28 mouse cellular contexts compared by ENCODE assay signal in the genomic region with DNA sequence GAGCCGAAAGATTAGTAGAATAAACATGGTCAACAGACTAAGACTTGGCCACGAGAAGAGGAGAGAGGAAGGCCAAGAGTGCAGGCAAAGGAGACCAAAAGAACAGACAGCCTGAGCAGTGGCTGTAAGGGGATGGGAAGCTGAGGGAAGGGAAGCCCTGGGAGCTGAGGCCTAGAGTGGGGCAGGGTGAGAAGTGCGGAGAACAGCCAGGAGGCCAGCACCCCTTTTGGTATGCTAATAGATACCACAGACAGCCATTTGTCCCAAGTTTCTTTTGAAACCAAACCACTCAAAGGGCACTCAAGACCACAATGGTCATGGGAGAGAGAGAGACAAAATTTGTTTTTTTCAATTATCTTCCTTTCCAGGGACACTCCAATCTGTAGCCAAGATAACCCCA. TPM values are rescaled to one million over a fixed set of nuclear protein-coding genes. Genes with fewer than 3 reads are reported as not detected.
DNase-seq lines count a peak whose midpoint lies in the region; ATAC-seq and TF ChIP-seq lines count a peak whose summit lies in the region.
"Had no signal": no experiment of that assay in that cellular context is flagged by ENCODE, and none has a peak within 500 bp of the region (broad histone marks: within the 10 kb centered on the region; RNA-seq: fewer than 3 reads in every experiment).

No protein-coding gene starts in this region.

- H3K36me3 ChIP-seq in midbrain, embryonic 10.5 days: peaks cover 57% of the 10 kb centered on the region
- H3K36me3 ChIP-seq in midbrain, embryonic 15.5 days (replicated peaks): no peaks in the 10 kb centered on the region
- H3K36me3 ChIP-seq in ES-E14 (ENCODE audit: control insufficient read depth, insufficient read depth, low read length, poor library complexity, severe bottlenecking): peaks cover 3% of the 10 kb centered on the region
- H3K36me3 ChIP-seq: embryonic facial prominence, embryonic 12.5 days; embryonic facial prominence, embryonic 15.5 days; forebrain, embryonic 15.5 days; hindbrain, embryonic 12.5 days had no signal

- H3K27ac ChIP-seq in midbrain, embryonic 10.5 days (replicated peaks): peak overlapping the region; percentile 49; the same call in 1 of the 2 replicates
- H3K27ac ChIP-seq in midbrain, embryonic 15.5 days: no peak overlapping the region
- no peak overlapping the region for H3K27ac ChIP-seq in ES-E14 (ENCODE audit: insufficient read depth, low read depth, low read length, poor library complexity, severe bottlenecking)
- H3K27ac ChIP-seq: embryonic facial prominence, embryonic 12.5 days; embryonic facial prominence, embryonic 15.5 days; forebrain, embryonic 15.5 days; heart, embryonic 15.5 days; hindbrain, embryonic 12.5 days; hindbrain, embryonic 15.5 days had no signal

- no peak for ATAC-seq in midbrain, embryonic 15.5 days (replicated peaks)
- ATAC-seq: activated CD4-positive, CD25-positive, alpha-beta regulatory T cell, adult 4 months; forebrain, embryonic 15.5 days; intestine, postnatal 0 days had no signal

- no peak overlapping the region for H3K4me3 ChIP-seq in midbrain, embryonic 10.5 days
- no peak overlapping the region for H3K4me3 ChIP-seq in midbrain, embryonic 15.5 days
- no peak overlapping the region for H3K4me3 ChIP-seq in ES-E14 (ENCODE audit: insufficient read depth in 1 of 2, low read depth in 1 of 2, low read length in 2 of 2, poor library complexity in 1 of 2, severe bottlenecking in 1 of 2)
- H3K4me3 ChIP-seq: embryonic facial prominence, embryonic 12.5 days; embryonic facial prominence, embryonic 15.5 days; forebrain, embryonic 15.5 days; heart, embryonic 15.5 days; hindbrain, embryonic 12.5 days; hindbrain, embryonic 15.5 days had no signal

- H3K4me2 ChIP-seq in midbrain, embryonic 15.5 days: no peak overlapping the region
- H3K4me2 ChIP-seq: embryonic facial prominence, embryonic 12.5 days; embryonic facial prominence, embryonic 15.5 days; forebrain, embryonic 15.5 days; heart, embryonic 11.5 days; heart, embryonic 15.5 days; hindbrain, embryonic 12.5 days; hindbrain, embryonic 15.5 days had no signal

- no peaks in the 10 kb centered on the region for H3K27me3 ChIP-seq in midbrain, embryonic 10.5 days (ENCODE audit: low read depth, poor library complexity, severe bottlenecking)
- H3K27me3 ChIP-seq in midbrain, embryonic 15.5 days (replicated peaks): no peaks in the 10 kb centered on the region
- H3K27me3 ChIP-seq: embryonic facial prominence, embryonic 12.5 days; embryonic facial prominence, embryonic 15.5 days; forebrain, embryonic 15.5 days; heart, embryonic 15.5 days; hindbrain, embryonic 12.5 days; hindbrain, embryonic 15.5 days had no signal

- peak; percentile 14 for DNase-seq in embryo, embryonic 10.5 days (ENCODE audit: low spot score)
- DNase-seq in embryo, embryonic 9.5 days (ENCODE audit: extremely low spot score): no peak
- DNase-seq in midbrain, embryonic 10.5 days (ENCODE audit: low spot score): no peak
- DNase-seq in ES-E14 (ENCODE audit: low read depth, low spot score) (peak; percentile 57), ZHBTc4 (ENCODE audit: low read depth, low spot score) (peak; percentile 79)
- DNase-seq in thymus, postnatal 10 days (ENCODE audit: low spot score in 2 of 2): no peak
- DNase-seq in ovary, postnatal 36 days (ENCODE audit: low spot score): no peak
- DNase-seq: adrenal gland, adult 8-10 months; adrenal gland, postnatal 25 days; cerebellum, adult 11-12 months; cerebellum, adult 8-10 months; cerebellum, postnatal 10 days; cerebellum, postnatal 36 days; gastrocnemius, postnatal 10 days; gastrocnemius, postnatal 36 days; heart, adult 11 months; heart, postnatal 10 days; heart, postnatal 36 days had no signal

- 46% methylated on average over 3 of the region's 3 CpGs for WGBS in midbrain, embryonic 10.5 days
- WGBS in midbrain, embryonic 15.5 days: 37% methylated on average over 3 of the region's 3 CpGs

- in situ Hi-C loops in ES-E14 (cut with MboI; ENCODE audit: low sequenced_read_pairs in 2 of 2, unreplicated experiment in 2 of 2): no loop called here

- peaks cover 10% of the 10 kb centered on the region for H3K4me1 ChIP-seq in midbrain, embryonic 10.5 days
- H3K4me1 ChIP-seq in midbrain, embryonic 15.5 days: no peaks in the 10 kb centered on the region
- H3K4me1 ChIP-seq in ES-E14 (ENCODE audit: control insufficient read depth in 2 of 2, insufficient read depth in 2 of 2, low read length in 2 of 2, poor library complexity in 1 of 2): peaks cover 3% of the 10 kb centered on the region in 2 experiments; a peak in 2 of 4 replicates
- H3K4me1 ChIP-seq: embryonic facial prominence, embryonic 12.5 days; embryonic facial prominence, embryonic 15.5 days; forebrain, embryonic 15.5 days; hindbrain, embryonic 12.5 days; hindbrain, embryonic 15.5 days had no signal

- H3K9ac ChIP-seq in midbrain, embryonic 15.5 days: no peak overlapping the region
- H3K9ac ChIP-seq in ES-E14 (ENCODE audit: insufficient read depth, low read depth, low read length, poor library complexity, severe bottlenecking): no peak overlapping the region
- H3K9ac ChIP-seq: embryonic facial prominence, embryonic 12.5 days; embryonic facial prominence, embryonic 15.5 days; forebrain, embryonic 15.5 days; heart, embryonic 15.5 days; hindbrain, embryonic 12.5 days; hindbrain, embryonic 15.5 days had no signal

- H3K9me3 ChIP-seq in midbrain, embryonic 10.5 days (replicated peaks): no peaks in the 10 kb centered on the region
- no peaks in the 10 kb centered on the region for H3K9me3 ChIP-seq in midbrain, embryonic 15.5 days
- no peaks in the 10 kb centered on the region for H3K9me3 ChIP-seq in ES-E14 (ENCODE audit: control insufficient read depth, insufficient read depth, low read depth, low read length)
- H3K9me3 ChIP-seq: embryonic facial prominence, embryonic 12.5 days; embryonic facial prominence, embryonic 15.5 days; forebrain, embryonic 15.5 days; heart, embryonic 15.5 days; hindbrain, embryonic 12.5 days; hindbrain, embryonic 15.5 days had no signal

TF ChIP-seq in ES-E14, 5 proteins besides CTCF, POLR2A, EP300 and RAD21:
- TF ChIP-seq HCFC1 (IDR thresholded peaks at IDR 0.05; ENCODE audit: borderline replicate concordance, insufficient read depth, low read length) (no peak), CHD2 (IDR thresholded peaks at IDR 0.05; ENCODE audit: low read depth, low read length) (no peak; the same call in 1 of the 2 replicates), ZNF384 (IDR thresholded peaks at IDR 0.05; ENCODE audit: low read depth, low read length) (no peak), ZC3H11A (IDR thresholded peaks at IDR 0.05; ENCODE audit: borderline replicate concordance, low read depth, low read length) (no peak), MAFK (IDR thresholded peaks at IDR 0.05; ENCODE audit: insufficient read depth, low read depth, low read length) (no peak)
TF ChIP-seq in ES-E14: peak in this region for 0.

RNA-seq across cellular contexts. Expression of a gene that starts 14.1 kb away (rescaled TPM):
- polyA plus RNA-seq in midbrain, embryonic 10.5 days (2016; fragmentation: Nextera tagmentation; extraction: Ambion mirVana): 58.9 and 60.2 TPM in 2 replicates
- polyA plus RNA-seq in midbrain, embryonic 15.5 days (2015; fragmentation: Nextera tagmentation; extraction: Ambion mirVana): 20.2 and 20.4 TPM in 2 replicates
- total RNA-seq in ES-E14 (2012; rRNA removed): 13.4 and 17.3 TPM in 2 replicates

Comparison
In these comparisons a context has a peak if more than half of its experiments do, and no peak if none do; other contexts are left out.
1. DNase-seq: peak in embryo, embryonic 10.5 days (single experiment), ES-E14 (single experiment) and ZHBTc4 (single experiment); none in embryo, embryonic 9.5 days (single experiment), midbrain, embryonic 10.5 days (single experiment), thymus, postnatal 10 days (0 of 2) and ovary, postnatal 36 days (single experiment).